Mouse (Mus musculus) forebrain, embryonic 11.5 days (tissue): Measurements from ENCODE around the gene Mcub. TPM values are rescaled to one million over a fixed set of nuclear protein-coding genes. Genes with fewer than 3 reads are reported as not detected.

Experiments used
- ATAC-seq: fragments of 200-750 bp; cut with Nextera tagmentation; replicated peaks from 2 replicates; pipeline ENCODE4 v1.8.0; 2017; ENCODE audit warnings: moderate TSS enrichment; ENCODE audit not compliant: low FRiP score
- DNase-seq: peaks from one replicate; pipeline ENCODE4 v3.0.0-alpha.2; 2017; ENCODE audit warnings: low spot score
- H3K27ac ChIP-seq: fragments of 300-500 bp; sonication (generic); 2 replicates; pipeline ENCODE4 v1.5.1; 2014; ENCODE audit warnings: low read depth, low read length
- H3K27me3 ChIP-seq: fragments of 300-500 bp; sonication (generic); 2 replicates; pipeline ENCODE4 v1.6.1; 2014; ENCODE audit warnings: mild to moderate bottlenecking, low read length, mixed read lengths; ENCODE audit not compliant: control insufficient read depth, insufficient read depth
- H3K36me3 ChIP-seq: fragments of 300-500 bp; sonication (generic); 2 replicates; pipeline ENCODE4 v1.6.1; 2014; ENCODE audit warnings: mild to moderate bottlenecking, low read length, moderate library complexity, mixed read lengths; ENCODE audit not compliant: control insufficient read depth, insufficient read depth
- H3K4me1 ChIP-seq: fragments of 300-500 bp; sonication (generic); replicated peaks from 2 replicates; pipeline ENCODE4 v1.6.1; 2014; ENCODE audit warnings: low read length, mixed read lengths; ENCODE audit not compliant: control insufficient read depth, insufficient read depth
- H3K4me2 ChIP-seq: fragments of 300-500 bp; sonication (generic); 2 replicates; pipeline ENCODE4 v1.6.1; 2014; ENCODE audit warnings: low read depth, mild to moderate bottlenecking, low read length, moderate library complexity, mixed read lengths; ENCODE audit not compliant: severe bottlenecking
- H3K4me3 ChIP-seq: fragments of 300-500 bp; sonication (generic); 2 replicates; pipeline ENCODE4 v1.5.1; 2014; ENCODE audit warnings: low read depth, low read length
- H3K9ac ChIP-seq: fragments of 300-500 bp; sonication (generic); 2 replicates; pipeline ENCODE4 v1.6.1; 2014; ENCODE audit warnings: low read length
- H3K9me3 ChIP-seq: fragments of 300-500 bp; sonication (generic); 2 replicates; pipeline ENCODE4 v1.6.1; 2016; ENCODE audit warnings: low read length, mixed read lengths; ENCODE audit not compliant: control insufficient read depth
- WGBS: fragments of 180-500 bp; shearing (Covaris S2); extraction: QIAGEN DNeasy Blood & Tissue Kit; methylation state at CpG from one replicate; pipeline ENCODE4 v1.1.7; 2014; 5-methylcytosine and 5-hydroxymethylcytosine counted together
- polyA plus RNA-seq: library from polyadenylated mRNA; unstranded; fragments of >200 nt; fragmentation: Nextera tagmentation; extraction: Ambion mirVana; gene quantifications from 2 replicates; pipeline ENCODE4 v1.2.1, GENCODE M21; 2014

The Mcub gene
- polyA plus RNA-seq, 1 experiment from 2014 or later: 3.2 TPM

DNA sequence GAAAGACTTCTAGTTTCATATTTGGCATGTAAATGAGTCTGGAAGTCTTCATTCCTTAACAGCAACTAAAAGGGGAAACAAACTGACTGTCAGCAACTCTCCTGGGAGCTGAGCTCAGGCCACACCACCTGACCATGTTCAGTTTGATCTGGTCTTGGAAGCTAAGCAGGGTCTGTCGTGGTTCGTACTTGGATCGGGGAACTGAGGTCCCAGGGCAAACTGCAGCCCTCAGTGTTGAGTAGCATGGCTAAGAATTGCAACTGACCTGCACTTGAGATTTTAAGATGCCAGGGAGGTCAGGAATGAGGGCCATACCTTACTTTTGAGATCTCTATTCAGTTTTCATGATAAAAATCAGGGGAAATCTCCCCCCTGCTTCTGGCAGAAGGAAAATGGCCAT lies 44.1 kb downstream of the Mcub start:
- no peak overlapping the region for H3K9ac ChIP-seq
- H3K27me3 ChIP-seq: no peaks in the 10 kb centered on the region
- no peaks in the 10 kb centered on the region for H3K4me1 ChIP-seq
- 94% methylated on average over 3 of the region's 3 CpGs for WGBS
- no peak overlapping the region for H3K27ac ChIP-seq
- no peaks in the 10 kb centered on the region for H3K36me3 ChIP-seq
- H3K9me3 ChIP-seq: no peaks in the 10 kb centered on the region
- DNase-seq (no peak), ATAC-seq (no peak)
- H3K4me3 ChIP-seq: no peak overlapping the region
- H3K4me2 ChIP-seq: no peak overlapping the region

DNA sequence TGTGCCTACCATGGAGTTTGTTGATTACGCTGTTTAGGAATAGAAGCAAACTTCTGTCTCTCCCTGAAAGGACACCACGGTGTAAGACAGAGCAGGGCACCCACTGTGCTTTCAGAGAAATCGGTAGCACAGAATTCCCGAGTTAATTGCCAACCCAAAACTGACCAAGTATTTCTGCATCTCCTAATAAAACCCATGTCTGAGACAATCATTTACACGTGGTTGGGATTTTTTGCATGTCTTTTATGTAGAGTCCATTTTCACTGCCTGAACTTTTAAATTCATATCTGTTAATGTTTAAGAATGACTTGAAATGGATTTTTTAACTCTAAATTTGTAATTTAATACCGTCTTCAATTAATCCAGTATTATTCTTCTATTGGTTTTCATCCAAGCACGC lies 46.4 kb downstream of the Mcub start:
- Histone ChIP-seq H3K4me2 (no peak overlapping the region), H3K4me3 (no peak overlapping the region), H3K9ac (no peak overlapping the region), H3K27me3 (no peaks in the 10 kb centered on the region), H3K36me3 (no peaks in the 10 kb centered on the region), H3K27ac (no peak overlapping the region), H3K4me1 (no peaks in the 10 kb centered on the region), H3K9me3 (no peaks in the 10 kb centered on the region)
- WGBS: 91% methylated on average over 7 of the region's 7 CpGs
- no peak for DNase-seq
- ATAC-seq: no peak

DNA sequence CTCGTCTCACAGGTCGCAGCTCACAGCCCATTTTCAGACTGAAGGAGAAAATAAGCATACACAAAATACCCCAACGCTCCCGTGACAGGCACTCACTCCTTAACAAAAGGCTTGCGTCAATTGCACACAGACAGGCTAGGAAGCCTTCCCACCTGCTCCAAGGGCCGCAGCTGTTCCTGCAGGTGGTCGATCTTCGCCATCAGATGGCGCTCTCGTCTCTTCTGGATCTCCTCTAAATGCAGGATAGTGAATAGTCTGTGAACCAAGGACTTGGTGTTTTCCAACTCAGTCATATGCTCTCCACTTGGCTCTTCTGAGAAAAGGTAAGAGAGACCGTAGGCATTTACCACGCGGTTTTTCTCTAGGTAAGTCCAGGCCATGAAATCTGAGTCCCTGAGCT lies 51.6 kb downstream of the Mcub start:
- no peaks in the 10 kb centered on the region for H3K9me3 ChIP-seq
- peak; percentile 76 for ATAC-seq
- no peak overlapping the region for H3K4me3 ChIP-seq
- no peaks in the 10 kb centered on the region for H3K36me3 ChIP-seq
- no peak overlapping the region for H3K9ac ChIP-seq
- no peaks in the 10 kb centered on the region for H3K27me3 ChIP-seq
- DNase-seq: peak; percentile 84
- H3K27ac ChIP-seq: no peak overlapping the region
- 12% methylated on average over 13 of the region's 13 CpGs for WGBS
- no peak overlapping the region for H3K4me2 ChIP-seq
- no peaks in the 10 kb centered on the region for H3K4me1 ChIP-seq

DNA sequence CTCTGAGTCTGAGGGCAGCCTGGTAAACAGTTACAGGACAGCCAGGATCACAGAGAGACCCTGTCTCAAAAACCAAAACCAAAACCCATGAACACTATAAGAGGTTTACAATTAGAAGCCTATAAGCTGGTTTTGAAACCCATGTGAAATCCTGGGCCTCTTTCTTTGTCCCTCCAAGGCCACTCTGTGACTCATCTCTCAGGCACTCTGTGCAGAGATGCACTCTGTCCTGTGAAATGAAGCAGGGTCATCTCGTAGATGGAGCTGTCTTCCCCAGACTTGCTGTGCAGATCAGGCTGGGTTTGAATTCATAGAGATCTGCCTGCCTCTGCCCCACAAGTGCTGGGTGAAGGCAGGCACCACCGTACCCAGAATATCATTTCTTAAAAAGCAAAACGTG lies 52.6 kb downstream of the Mcub start:
- no peaks in the 10 kb centered on the region for H3K36me3 ChIP-seq
- no peaks in the 10 kb centered on the region for H3K27me3 ChIP-seq
- H3K9ac ChIP-seq: no peak overlapping the region
- DNase-seq (no peak), ATAC-seq (no peak)
- H3K27ac ChIP-seq: no peak overlapping the region
- 85% methylated on average over 3 of the region's 3 CpGs for WGBS
- H3K9me3 ChIP-seq: no peaks in the 10 kb centered on the region
- no peak overlapping the region for H3K4me2 ChIP-seq
- no peak overlapping the region for H3K4me3 ChIP-seq
- H3K4me1 ChIP-seq: no peaks in the 10 kb centered on the region

DNA sequence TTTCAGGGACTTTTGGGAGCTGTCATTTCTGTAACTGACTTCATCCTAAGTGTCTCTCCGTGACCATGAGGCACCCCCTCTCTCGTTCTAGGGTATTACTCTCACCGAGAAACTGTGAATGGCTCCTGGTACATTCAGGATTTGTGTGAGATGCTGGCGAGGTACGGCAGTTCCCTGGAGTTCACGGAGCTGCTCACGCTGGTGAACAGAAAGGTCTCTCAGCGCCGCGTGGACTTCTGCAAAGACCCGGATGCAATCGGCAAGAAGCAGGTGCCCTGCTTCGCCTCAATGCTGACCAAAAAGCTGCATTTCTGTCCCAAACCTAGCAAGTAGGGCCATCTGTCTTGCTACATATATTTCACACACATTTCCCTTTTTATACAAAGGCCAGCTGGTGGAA lies 56.8 kb downstream of the Mcub start:
- Histone ChIP-seq H3K9ac (no peak overlapping the region), H3K27ac (no peak overlapping the region), H3K4me2 (no peak overlapping the region), H3K4me1 (no peaks in the 10 kb centered on the region), H3K4me3 (no peak overlapping the region), H3K27me3 (no peaks in the 10 kb centered on the region), H3K9me3 (no peaks in the 10 kb centered on the region), H3K36me3 (no peaks in the 10 kb centered on the region)
- ATAC-seq (no peak), DNase-seq (no peak)
- 93% methylated on average over 13 of the region's 13 CpGs for WGBS

DNA sequence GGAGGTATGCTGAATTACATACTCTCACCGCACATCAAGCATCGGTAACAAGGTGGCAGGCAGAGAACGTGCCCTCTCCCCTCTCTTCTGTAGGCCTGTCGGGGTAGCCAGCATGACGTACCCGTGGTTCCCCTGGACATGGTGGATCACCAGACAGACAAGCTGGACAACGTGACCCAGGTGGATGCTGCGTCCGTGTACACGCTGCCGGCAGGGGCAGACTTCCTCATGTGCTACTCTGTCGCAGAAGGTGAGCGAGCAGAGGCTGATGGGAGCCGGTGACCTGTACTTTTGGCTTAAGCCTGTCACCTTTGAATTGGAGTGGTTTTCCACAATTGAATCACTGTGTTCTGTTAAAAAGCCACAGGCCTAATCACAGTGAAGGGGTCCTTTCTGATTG lies 58.0 kb downstream of the Mcub start:
- H3K4me3 ChIP-seq: no peak overlapping the region
- no peak overlapping the region for H3K4me2 ChIP-seq
- H3K27ac ChIP-seq: no peak overlapping the region
- H3K9me3 ChIP-seq: no peaks in the 10 kb centered on the region
- no peak for ATAC-seq
- H3K36me3 ChIP-seq: no peaks in the 10 kb centered on the region
- 92% methylated on average over 14 of the region's 14 CpGs for WGBS
- H3K27me3 ChIP-seq: no peaks in the 10 kb centered on the region
- H3K9ac ChIP-seq: no peak overlapping the region
- no peak for DNase-seq
- no peaks in the 10 kb centered on the region for H3K4me1 ChIP-seq

DNA sequence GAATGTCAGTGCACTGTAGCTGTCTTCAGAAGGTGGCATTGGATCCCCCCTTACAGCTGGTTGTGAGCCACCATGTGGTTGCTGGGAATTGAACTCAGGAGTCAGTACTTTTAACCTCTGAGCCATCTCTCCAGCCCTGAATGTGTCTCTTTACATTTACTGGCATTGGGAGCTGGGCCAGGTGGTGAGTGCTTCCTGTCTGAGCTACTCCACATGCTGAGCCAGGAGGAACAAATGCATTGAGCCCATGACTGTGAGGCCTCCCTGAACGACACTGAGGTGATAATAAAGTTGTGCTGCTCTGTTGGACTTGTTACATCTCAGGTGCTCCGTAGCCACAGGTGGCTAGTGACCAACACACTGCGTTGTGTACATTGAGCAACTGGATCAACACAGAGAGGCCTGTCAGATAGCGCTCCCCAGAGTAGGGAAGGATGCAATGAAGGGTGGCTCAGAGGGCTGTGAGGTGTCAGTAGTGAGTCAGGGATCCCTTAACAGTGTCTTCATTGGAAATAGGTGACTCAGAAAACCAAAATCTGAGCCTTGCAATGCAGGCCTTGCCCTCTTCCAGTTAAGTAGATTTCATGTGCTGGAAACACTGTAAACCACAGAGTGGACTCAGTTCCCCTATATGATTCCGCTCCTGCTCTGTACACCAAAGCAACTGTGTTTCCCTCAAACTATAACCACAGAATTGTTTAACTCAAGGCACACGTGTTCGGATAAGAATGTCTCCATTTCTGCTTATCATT lies 65.4 kb downstream of the Mcub start:
- ATAC-seq: no peak

DNA sequence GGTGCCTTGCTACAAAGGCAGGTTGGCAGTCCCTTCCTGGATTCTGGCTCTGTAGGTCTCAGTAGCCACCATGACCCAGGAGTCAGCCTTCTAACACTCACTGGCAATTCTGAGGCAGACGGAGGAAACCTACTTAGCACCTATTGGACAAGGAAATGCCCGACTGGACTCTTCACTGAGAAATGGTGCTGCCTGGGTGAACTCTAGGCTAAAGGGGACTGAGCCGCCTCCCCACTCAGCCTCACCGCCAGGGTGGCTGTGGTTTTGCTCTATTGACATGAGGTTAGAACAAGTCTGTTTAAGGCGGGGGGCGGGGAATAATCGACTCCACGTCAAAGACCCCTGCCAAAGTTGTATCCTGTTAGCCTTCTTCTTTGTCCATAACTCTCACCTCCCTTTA lies 66.1 kb downstream of the Mcub start:
- WGBS: 86% methylated on average over 8 of the region's 8 CpGs
- ATAC-seq: no peak
- no peak for DNase-seq
- Histone ChIP-seq H3K27ac (no peak overlapping the region), H3K4me1 (peaks cover 11% of the 10 kb centered on the region), H3K36me3 (no peaks in the 10 kb centered on the region), H3K9me3 (no peaks in the 10 kb centered on the region), H3K9ac (no peak overlapping the region), H3K4me2 (no peak overlapping the region), H3K27me3 (no peaks in the 10 kb centered on the region), H3K4me3 (no peak overlapping the region)

More for the DNA sequence above, 65.4 kb downstream of the Mcub start:
- no peaks in the 10 kb centered on the region for H3K27me3 ChIP-seq
- H3K27ac ChIP-seq: no peak overlapping the region
- no peaks in the 10 kb centered on the region for H3K9me3 ChIP-seq
- 87% methylated on average over 7 of the region's 7 CpGs for WGBS
- no peak overlapping the region for H3K4me3 ChIP-seq
- H3K36me3 ChIP-seq: no peaks in the 10 kb centered on the region
- H3K4me1 ChIP-seq: peaks cover 11% of the 10 kb centered on the region
- H3K4me2 ChIP-seq: no peak overlapping the region
- no peak for DNase-seq
- no peak overlapping the region for H3K9ac ChIP-seq

DNA sequence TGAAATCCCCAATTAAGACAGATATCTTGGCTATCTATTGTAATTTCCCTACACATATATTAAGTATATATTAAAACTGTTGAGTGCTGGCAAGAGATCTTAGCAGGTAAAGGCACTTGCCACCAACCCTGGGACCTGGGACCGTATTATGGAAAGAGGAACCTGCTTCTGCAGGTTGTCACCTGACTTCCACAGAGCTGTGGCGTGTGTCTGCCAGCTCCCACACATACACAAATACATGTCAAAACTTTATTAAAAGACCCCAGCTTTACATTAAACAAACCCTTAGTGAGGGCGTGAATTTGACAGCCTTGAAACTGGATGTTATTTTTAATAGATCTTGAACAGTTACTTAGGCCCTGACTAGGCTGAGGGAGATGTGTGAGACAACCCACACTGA lies 66.6 kb downstream of the Mcub start:
- 96% methylated on average over 3 of the region's 3 CpGs for WGBS
- H3K9me3 ChIP-seq: no peaks in the 10 kb centered on the region
- H3K9ac ChIP-seq: no peak overlapping the region
- no peak overlapping the region for H3K4me3 ChIP-seq
- H3K27me3 ChIP-seq: no peaks in the 10 kb centered on the region
- H3K4me2 ChIP-seq: no peak overlapping the region
- no peak overlapping the region for H3K27ac ChIP-seq
- peaks cover 11% of the 10 kb centered on the region for H3K4me1 ChIP-seq
- no peak for DNase-seq
- no peaks in the 10 kb centered on the region for H3K36me3 ChIP-seq
- no peak for ATAC-seq
